Mouse (Mus musculus) stomach, embryonic 14.5 days (tissue): Measurements from ENCODE around the gene Coro6. TPM values are rescaled to one million over a fixed set of nuclear protein-coding genes. Genes with fewer than 3 reads are reported as not detected.

Source experiments
- ATAC-seq: fragments of 200-750 bp; cut with Nextera tagmentation; 2 replicates; pipeline ENCODE4 v1.8.0; 2017; ENCODE audit warnings: low read depth, moderate TSS enrichment; ENCODE audit not compliant: insufficient number of reproducible peaks, insufficient read depth, low FRiP score
- H3K27ac ChIP-seq: fragments of 300-500 bp; sonication (generic); 2 replicates; pipeline ENCODE4 v1.5.1; 2014; ENCODE audit warnings: mild to moderate bottlenecking, low read length, moderate library complexity, mixed read lengths
- H3K27me3 ChIP-seq: fragments of 300-500 bp; sonication (generic); 2 replicates; pipeline ENCODE4 v1.6.1; 2014; ENCODE audit warnings: low read length, control low read depth, mixed read lengths; ENCODE audit not compliant: control insufficient read depth, insufficient read depth
- H3K36me3 ChIP-seq: fragments of 300-500 bp; sonication (generic); 2 replicates; pipeline ENCODE4 v1.6.1; 2014; ENCODE audit warnings: mild to moderate bottlenecking, control low read depth, low read length, moderate library complexity, mixed read lengths; ENCODE audit not compliant: control insufficient read depth, insufficient read depth
- H3K4me1 ChIP-seq: fragments of 300-500 bp; sonication (generic); 2 replicates; pipeline ENCODE4 v1.6.1; 2014; ENCODE audit warnings: low read length, control low read depth, mixed read lengths; ENCODE audit not compliant: control insufficient read depth, insufficient read depth
- H3K4me2 ChIP-seq: fragments of 300-500 bp; sonication (generic); replicated peaks from 2 replicates; pipeline ENCODE4 v1.6.1; 2014; ENCODE audit warnings: low read depth, low read length, control low read depth
- H3K4me3 ChIP-seq: fragments of 300-500 bp; sonication (generic); 2 replicates; pipeline ENCODE4 v1.5.1; 2014; ENCODE audit warnings: low read depth, low read length, control low read depth
- H3K9ac ChIP-seq: fragments of 300-500 bp; sonication (generic); replicated peaks from 2 replicates; pipeline ENCODE4 v1.6.1; 2014; ENCODE audit warnings: low read depth, mild to moderate bottlenecking, control low read depth, low read length, moderate library complexity, mixed read lengths
- H3K9me3 ChIP-seq: fragments of 300-500 bp; sonication (generic); 2 replicates; pipeline ENCODE4 v1.6.1; 2016; ENCODE audit warnings: low read depth, low read length, control low read depth; ENCODE audit not compliant: control insufficient read depth
- WGBS: fragments of 180-500 bp; shearing (Covaris S2); extraction: QIAGEN DNeasy Blood & Tissue Kit; methylation state at CpG from one replicate; pipeline ENCODE4 v1.1.7; 2014; 5-methylcytosine and 5-hydroxymethylcytosine counted together
- polyA plus RNA-seq: library from polyadenylated mRNA; unstranded; fragments of >200 nt; fragmentation: Nextera tagmentation; extraction: Ambion mirVana; gene quantifications from 2 replicates; pipeline ENCODE4 v1.2.1, GENCODE M21; 2014

Gene Coro6
- polyA plus RNA-seq, 1 experiment from 2014 or later = 0.09 TPM

- peaks cover 7% of the 10 kb centered on the region; the same call in 1 of the 2 replicates for H3K4me1 ChIP-seq
- H3K27ac ChIP-seq = no peak overlapping the region
- peaks cover 50% of the 10 kb centered on the region for H3K36me3 ChIP-seq
- no peak overlapping the region for H3K4me3 ChIP-seq
- no peaks in the 10 kb centered on the region for H3K27me3 ChIP-seq
- H3K4me2 ChIP-seq = no peak overlapping the region
- WGBS = 83% methylated on average over 6 of the region's 6 CpGs
- no peaks in the 10 kb centered on the region for H3K9me3 ChIP-seq
- no peak for ATAC-seq
- H3K9ac ChIP-seq = no peak overlapping the region
Measured at GRCm38 (mm10) chr11:77506941-77507340, 44.7 kb downstream of the Coro6 start.

GRCm38 (mm10) chr11:77507426-77507825, 45.2 kb downstream of the Coro6 start:
- H3K4me2 ChIP-seq = no peak overlapping the region
- peaks cover 49% of the 10 kb centered on the region for H3K36me3 ChIP-seq
- H3K27me3 ChIP-seq = no peaks in the 10 kb centered on the region
- 76% methylated on average over 4 of the region's 4 CpGs for WGBS
- H3K27ac ChIP-seq = no peak overlapping the region
- ATAC-seq = no peak
- H3K4me1 ChIP-seq = peaks cover 7% of the 10 kb centered on the region; the same call in 1 of the 2 replicates
- no peaks in the 10 kb centered on the region for H3K9me3 ChIP-seq
- no peak overlapping the region for H3K9ac ChIP-seq
- H3K4me3 ChIP-seq = no peak overlapping the region

GRCm38 (mm10) chr11:77508068-77509021, 46.1 kb downstream of the Coro6 start:
- peaks cover 39% of the 10 kb centered on the region for H3K36me3 ChIP-seq
- peak overlapping the region; percentile 50 for H3K4me2 ChIP-seq
- peaks cover 7% of the 10 kb centered on the region; the same call in 1 of the 2 replicates for H3K4me1 ChIP-seq
- H3K9ac ChIP-seq = peak overlapping the region; percentile 18; the same call in 1 of the 2 replicates
- H3K27me3 ChIP-seq = no peaks in the 10 kb centered on the region
- WGBS = 20% methylated on average over 49 of the region's 49 CpGs
- ATAC-seq = peak; percentile 60; the same call in 1 of the 2 replicates
- H3K27ac ChIP-seq = no peak overlapping the region
- no peaks in the 10 kb centered on the region for H3K9me3 ChIP-seq
- H3K4me3 ChIP-seq = peak overlapping the region; percentile 12

- Histone ChIP-seq H3K9ac (no peak overlapping the region), H3K36me3 (peaks cover 14% of the 10 kb centered on the region), H3K27me3 (peaks cover 4% of the 10 kb centered on the region; the same call in 1 of the 2 replicates), H3K4me2 (no peak overlapping the region), H3K4me1 (peaks cover 27% of the 10 kb centered on the region), H3K27ac (no peak overlapping the region), H3K4me3 (no peak overlapping the region), H3K9me3 (no peaks in the 10 kb centered on the region)
- 78% methylated on average over 5 of the region's 5 CpGs for WGBS
- ATAC-seq = no peak
Measured at GRCm38 (mm10) chr11:77511336-77511735, 49.1 kb downstream of the Coro6 start.

GRCm38 (mm10) chr11:77512891-77513810, 50.9 kb downstream of the Coro6 start:
- peak; percentile 68 for ATAC-seq
- no peaks in the 10 kb centered on the region for H3K36me3 ChIP-seq
- WGBS = under 1% methylated on average over 66 of the region's 84 CpGs
- H3K9ac ChIP-seq = peak overlapping the region; percentile 60
- H3K4me2 ChIP-seq = peak overlapping the region; percentile 98
- no peaks in the 10 kb centered on the region for H3K9me3 ChIP-seq
- peaks cover 5% of the 10 kb centered on the region; the same call in 1 of the 2 replicates for H3K27me3 ChIP-seq
- H3K4me1 ChIP-seq = peaks cover 27% of the 10 kb centered on the region
- peak overlapping the region; percentile 65 for H3K4me3 ChIP-seq
- peak overlapping the region; percentile 35; the same call in 1 of the 2 replicates for H3K27ac ChIP-seq

GRCm38 (mm10) chr11:77513811-77514170, 51.6 kb downstream of the Coro6 start:
- H3K9me3 ChIP-seq = no peaks in the 10 kb centered on the region
- no peaks in the 10 kb centered on the region for H3K36me3 ChIP-seq
- peak overlapping the region; percentile 10; the same call in 1 of the 2 replicates for H3K27ac ChIP-seq
- peaks cover 5% of the 10 kb centered on the region; the same call in 1 of the 2 replicates for H3K27me3 ChIP-seq
- no peak for ATAC-seq
- H3K4me1 ChIP-seq = peaks cover 23% of the 10 kb centered on the region
- WGBS = 13% methylated on average over 10 of the region's 10 CpGs
- peak overlapping the region; percentile 65 for H3K4me3 ChIP-seq
- peak overlapping the region; percentile 30; the same call in 1 of the 2 replicates for H3K9ac ChIP-seq
- H3K4me2 ChIP-seq = peak overlapping the region; percentile 98

GRCm38 (mm10) chr11:77514281-77514831, 52.1 kb downstream of the Coro6 start:
- peak overlapping the region; percentile 98 for H3K4me2 ChIP-seq
- no peaks in the 10 kb centered on the region for H3K9me3 ChIP-seq
- H3K27ac ChIP-seq = peak overlapping the region; percentile 10; the same call in 1 of the 2 replicates
- H3K4me1 ChIP-seq = peaks cover 23% of the 10 kb centered on the region
- WGBS = 14% methylated on average over 19 of the region's 19 CpGs
- H3K27me3 ChIP-seq = peaks cover 5% of the 10 kb centered on the region; the same call in 1 of the 2 replicates
- no peak for ATAC-seq
- H3K36me3 ChIP-seq = no peaks in the 10 kb centered on the region
- H3K9ac ChIP-seq = no peak overlapping the region; the same call in 1 of the 2 replicates
- H3K4me3 ChIP-seq = peak overlapping the region; percentile 47
